Mouse (Mus musculus) bone marrow, adult 2 months (tissue): ENCODE results near the gene Myh14.

ENCODE experiments used
- CTCF ChIP-seq: fragments of 200-500 bp; IDR thresholded peaks from 2 replicates; pipeline ENCODE4 v1.5.1; 2011; ENCODE audit warnings: low read length, control low read depth; ENCODE audit not compliant: control insufficient read depth, insufficient read depth
- POLR2A ChIP-seq: fragments of 200-500 bp; IDR thresholded peaks from 2 replicates; pipeline ENCODE4 v1.6.1; 2011; ENCODE audit warnings: low read depth, mild to moderate bottlenecking, control low read depth, low read length, borderline replicate concordance; ENCODE audit not compliant: control insufficient read depth

- TF ChIP-seq CTCF: no peak
- peak; percentile 11; the same call in 1 of the 2 replicates for TF ChIP-seq POLR2A
Measured at GRCm38 (mm10) chr7:44586930-44587329, 83.7 kb downstream of the Myh14 start.
